Mouse (Mus musculus) spleen, adult 2 months (tissue): ENCODE measurements around the gene Smap1. TPM values are rescaled to one million over a fixed set of nuclear protein-coding genes. Genes with fewer than 3 reads are reported as not detected.

Source experiments
- DNase-seq, 2 experiments: peaks; one replicate each; pipeline versions ENCODE4 v3.0.0 to v3.0.0-alpha.2; 2012 to 2021; ENCODE audit warnings: low spot score in 2 of 2, low read depth in 1 of 2
- H3K27ac ChIP-seq: fragments of 200-500 bp; 2 replicates; pipeline ENCODE4 v1.5.1; 2012; ENCODE audit warnings: low read length, inconsistent platforms; ENCODE audit not compliant: insufficient read depth
- H3K27me3 ChIP-seq: fragments of 200-500 bp; 2 replicates; pipeline ENCODE4 v1.6.1; 2012; ENCODE audit warnings: mild to moderate bottlenecking, moderate library complexity, low read length, inconsistent platforms; ENCODE audit not compliant: control insufficient read depth, insufficient read depth
- H3K36me3 ChIP-seq: fragments of 200-500 bp; 2 replicates; pipeline ENCODE4 v1.6.1; 2012; ENCODE audit warnings: mild to moderate bottlenecking, low read length, inconsistent platforms; ENCODE audit not compliant: control insufficient read depth, insufficient read depth
- H3K4me1 ChIP-seq: fragments of 200-500 bp; 2 replicates; pipeline ENCODE4 v1.6.1; 2011; ENCODE audit warnings: inconsistent platforms; ENCODE audit not compliant: control insufficient read depth, insufficient read depth, insufficient read length
- H3K4me3 ChIP-seq: fragments of 200-500 bp; 2 replicates; pipeline ENCODE4 v1.5.1; 2011; ENCODE audit warnings: mild to moderate bottlenecking, inconsistent platforms; ENCODE audit not compliant: insufficient read depth, insufficient read length; ENCODE audit errors: extremely low read depth
- CTCF ChIP-seq: fragments of 200-500 bp; IDR thresholded peaks from 2 replicates; pipeline ENCODE4 v1.5.1; 2011; ENCODE audit warnings: mild to moderate bottlenecking, inconsistent platforms; ENCODE audit not compliant: insufficient read depth, insufficient read length, insufficient replicate concordance; ENCODE audit errors: extremely low read depth
- POLR2A ChIP-seq: fragments of 200-500 bp; IDR thresholded peaks from 2 replicates; pipeline ENCODE4 v1.6.1; 2011; ENCODE audit warnings: low read depth, low read length, inconsistent platforms
- WGBS: fragments of 180-500 bp; shearing (Covaris S2); methylation state at CpG from one replicate; pipeline ENCODE4 v1.1.7; 2018; 5-methylcytosine and 5-hydroxymethylcytosine counted together
- polyA plus RNA-seq: library from polyadenylated mRNA; depleted of rRNA; stranded (reverse); fragments of >200 nt; gene quantifications from 2 replicates; pipeline ENCODE4 v1.2.3, GENCODE M21; 2012

The Smap1 gene
- polyA plus RNA-seq, 1 experiment, result 24.3 TPM

DNA sequence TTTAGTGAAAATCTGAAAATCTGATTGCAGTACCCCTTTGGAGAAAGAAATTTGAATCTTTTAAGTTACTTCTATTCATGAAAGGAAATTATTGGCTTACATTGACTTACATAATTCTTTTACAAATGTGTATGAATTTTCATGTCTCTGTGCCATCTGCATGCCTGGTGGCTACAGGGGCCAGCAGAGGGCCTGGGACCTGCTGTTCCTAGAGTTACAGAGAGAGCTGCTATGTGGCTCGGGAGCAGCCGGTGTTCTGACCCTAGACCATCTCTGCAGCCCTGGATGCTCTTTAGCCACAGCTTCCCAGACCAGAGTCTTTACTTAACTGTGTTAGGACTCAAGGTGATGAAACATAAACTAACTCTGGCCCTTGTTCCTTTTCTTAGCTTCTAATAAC, 1.8 kb downstream of the Smap1 start:
- Histone ChIP-seq H3K27me3 (no peaks in the 10 kb centered on the region), H3K4me3 (no peak overlapping the region), H3K27ac (no peak overlapping the region), H3K36me3 (no peaks in the 10 kb centered on the region), H3K4me1 (peaks cover 6% of the 10 kb centered on the region; the same call in 1 of the 2 replicates)
- 59% methylated on average over 2 of the region's 2 CpGs for WGBS
- no peak for DNase-seq
- TF ChIP-seq POLR2A (no peak), CTCF (no peak)

DNA sequence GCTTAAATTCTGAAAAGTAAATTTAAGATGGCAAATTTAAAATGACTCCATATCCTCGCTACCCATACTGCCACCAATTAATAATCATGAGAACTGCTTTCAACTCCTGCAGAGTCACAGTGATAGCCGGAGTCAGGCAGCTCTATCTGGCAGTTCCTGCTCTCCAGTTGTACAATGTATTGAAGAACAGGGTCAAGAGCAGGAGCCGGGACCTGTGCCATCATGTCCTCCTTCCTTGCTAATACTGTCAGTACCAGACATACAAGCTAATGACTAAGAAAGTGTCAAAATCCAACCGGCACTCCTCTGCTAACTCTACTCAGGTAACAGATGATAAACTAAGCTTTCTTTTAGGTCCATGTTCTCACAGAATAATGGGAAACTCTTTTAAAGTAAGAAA, 3.0 kb downstream of the Smap1 start:
- no peak for DNase-seq
- Histone ChIP-seq H3K36me3 (no peaks in the 10 kb centered on the region), H3K27me3 (no peaks in the 10 kb centered on the region), H3K4me3 (no peak overlapping the region), H3K4me1 (peaks cover 6% of the 10 kb centered on the region; the same call in 1 of the 2 replicates), H3K27ac (no peak overlapping the region)
- TF ChIP-seq POLR2A (no peak), CTCF (no peak)
- 87% methylated on average over 4 of the region's 4 CpGs for WGBS

DNA sequence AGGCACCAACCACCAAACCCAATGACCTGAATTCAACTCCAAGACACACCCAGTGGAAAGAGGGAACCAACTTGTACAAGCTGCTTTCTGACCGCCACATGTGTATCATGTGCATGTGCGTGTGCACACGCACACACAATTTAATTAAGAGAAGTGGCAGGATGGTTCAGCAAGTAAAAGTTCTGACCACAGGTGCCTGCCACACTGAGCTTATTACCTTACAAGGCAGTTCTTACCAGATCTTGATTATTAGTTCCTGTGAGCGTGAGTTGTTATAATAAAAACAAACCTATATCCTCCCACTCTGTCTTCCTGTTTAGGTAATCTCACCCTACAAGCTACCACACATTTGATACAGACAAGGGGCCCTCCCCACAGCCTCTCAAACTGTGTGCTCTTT, 6.6 kb downstream of the Smap1 start:
- Histone ChIP-seq H3K4me3 (no peak overlapping the region), H3K4me1 (peaks cover 6% of the 10 kb centered on the region), H3K27me3 (no peaks in the 10 kb centered on the region), H3K36me3 (no peaks in the 10 kb centered on the region), H3K27ac (no peak overlapping the region)
- no peak for DNase-seq
- WGBS, result 67% methylated on average over 4 of the region's 4 CpGs
- TF ChIP-seq POLR2A (no peak), CTCF (no peak)

DNA sequence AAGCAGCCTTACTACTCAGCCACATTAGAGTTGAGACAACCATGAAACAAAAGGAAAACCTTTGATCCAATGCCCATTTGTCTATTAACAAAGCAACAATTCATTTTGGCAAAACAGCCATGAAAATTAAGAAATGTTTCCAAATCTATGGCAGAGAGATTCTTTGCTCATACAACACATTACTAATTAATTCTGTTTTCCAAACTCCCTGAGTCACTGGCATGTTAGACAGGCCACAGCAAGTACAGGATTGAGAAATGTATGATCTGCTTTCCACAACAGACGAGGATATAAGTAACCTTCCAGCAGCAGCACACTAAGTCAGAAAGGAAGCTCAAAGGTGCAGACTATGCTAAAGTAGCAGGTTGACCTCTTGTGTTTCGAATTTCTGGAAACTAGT, 9.1 kb downstream of the Smap1 start:
- peaks cover 6% of the 10 kb centered on the region for H3K4me1 ChIP-seq
- DNase-seq, result no peak
- H3K4me3 ChIP-seq, result no peak overlapping the region
- no peak overlapping the region for H3K27ac ChIP-seq
- TF ChIP-seq CTCF (no peak), POLR2A (no peak)
- WGBS, result 88% methylated on average over 2 of the region's 2 CpGs
- no peaks in the 10 kb centered on the region for H3K36me3 ChIP-seq
- H3K27me3 ChIP-seq, result no peaks in the 10 kb centered on the region

DNA sequence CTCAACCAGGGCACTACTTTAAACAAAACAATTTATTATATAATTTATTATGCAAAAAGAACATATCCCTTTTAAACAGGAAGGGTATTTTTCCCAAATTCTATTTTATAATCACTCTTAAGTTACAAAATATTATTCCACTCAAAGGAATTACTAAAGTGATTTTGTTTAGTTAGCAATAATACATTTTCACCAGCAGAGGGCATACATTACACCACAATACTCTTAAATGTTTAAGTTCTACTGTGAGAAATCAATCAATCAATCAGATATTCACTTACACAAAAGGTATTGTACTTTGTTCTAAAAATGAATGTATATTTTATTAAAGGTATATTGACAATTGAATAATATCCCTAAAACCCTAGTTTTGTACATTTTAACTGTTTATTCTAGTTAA, 16.0 kb downstream of the Smap1 start:
- Histone ChIP-seq H3K27ac (no peak overlapping the region), H3K4me3 (no peak overlapping the region), H3K4me1 (no peaks in the 10 kb centered on the region), H3K36me3 (no peaks in the 10 kb centered on the region), H3K27me3 (no peaks in the 10 kb centered on the region)
- no peak for TF ChIP-seq POLR2A
- no peak for TF ChIP-seq CTCF
- no peak for DNase-seq

GRCm38 (mm10) chr1:23903340-23903739, 18.8 kb downstream of the Smap1 start:
- TF ChIP-seq POLR2A (no peak), CTCF (no peak)
- H3K27ac ChIP-seq, result no peak overlapping the region
- 89% methylated on average over 3 of the region's 3 CpGs for WGBS

GRCm38 (mm10) chr1:23902736-23903135, 19.4 kb downstream of the Smap1 start:
- H3K4me3 ChIP-seq, result no peak overlapping the region

More at GRCm38 (mm10) chr1:23903340-23903739, 18.8 kb downstream of the Smap1 start:
- no peak for DNase-seq
- no peaks in the 10 kb centered on the region for H3K36me3 ChIP-seq
- no peaks in the 10 kb centered on the region for H3K27me3 ChIP-seq
- no peak overlapping the region for H3K4me3 ChIP-seq
- H3K4me1 ChIP-seq, result no peaks in the 10 kb centered on the region

More at GRCm38 (mm10) chr1:23902736-23903135, 19.4 kb downstream of the Smap1 start:
- H3K27me3 ChIP-seq, result no peaks in the 10 kb centered on the region
- H3K27ac ChIP-seq, result no peak overlapping the region
- TF ChIP-seq CTCF (no peak), POLR2A (no peak)
- WGBS, result 82% methylated on average over 2 of the region's 2 CpGs
- H3K36me3 ChIP-seq, result no peaks in the 10 kb centered on the region
- DNase-seq, result no peak
- H3K4me1 ChIP-seq, result no peaks in the 10 kb centered on the region
